Mouse (Mus musculus) kidney, embryonic 16.5 days (tissue): ENCODE measurements around the gene Lrrc7. TPM values are rescaled to one million over a fixed set of nuclear protein-coding genes. Genes with fewer than 3 reads are reported as not detected.

Source experiments
- ATAC-seq: fragments of 200-750 bp; cut with Nextera tagmentation; 2 replicates; pipeline ENCODE4 v1.8.0; 2017; ENCODE audit warnings: moderate TSS enrichment; ENCODE audit not compliant: low FRiP score, low TSS enrichment
- H3K27ac ChIP-seq: fragments of 300-500 bp; sonication (generic); 2 replicates; pipeline ENCODE4 v1.5.1; 2014; ENCODE audit warnings: low read length
- H3K27me3 ChIP-seq: fragments of 300-500 bp; sonication (generic); 2 replicates; pipeline ENCODE4 v1.6.1; 2014; ENCODE audit warnings: low read length, control low read depth, mixed read lengths; ENCODE audit not compliant: insufficient read depth
- H3K36me3 ChIP-seq: fragments of 300-500 bp; sonication (generic); 2 replicates; pipeline ENCODE4 v1.6.1; 2014; ENCODE audit warnings: low read length, control low read depth, mixed read lengths; ENCODE audit not compliant: insufficient read depth
- H3K4me1 ChIP-seq: fragments of 300-500 bp; sonication (generic); 2 replicates; pipeline ENCODE4 v1.6.1; 2014; ENCODE audit warnings: low read length, control low read depth, mixed read lengths; ENCODE audit not compliant: insufficient read depth
- H3K4me2 ChIP-seq: fragments of 300-500 bp; sonication (generic); replicated peaks from 2 replicates; pipeline ENCODE4 v1.6.1; 2014; ENCODE audit warnings: low read depth, low read length
- H3K4me3 ChIP-seq: fragments of 300-500 bp; sonication (generic); 2 replicates; pipeline ENCODE4 v1.5.1; 2014; ENCODE audit warnings: mild to moderate bottlenecking, low read length
- H3K9ac ChIP-seq: fragments of 300-500 bp; sonication (generic); replicated peaks from 2 replicates; pipeline ENCODE4 v1.6.1; 2014; ENCODE audit warnings: low read length
- H3K9me3 ChIP-seq: fragments of 300-500 bp; sonication (generic); 2 replicates; pipeline ENCODE4 v1.6.1; 2016; ENCODE audit warnings: low read length, control low read depth
- WGBS: fragments of 180-500 bp; shearing (Covaris S2); extraction: QIAGEN DNeasy Blood & Tissue Kit; methylation state at CpG from one replicate; pipeline ENCODE4 v1.1.7; 2014; 5-methylcytosine and 5-hydroxymethylcytosine counted together
- polyA plus RNA-seq: library from polyadenylated mRNA; unstranded; fragments of >200 nt; fragmentation: Nextera tagmentation; extraction: Ambion mirVana; gene quantifications from 2 replicates; pipeline ENCODE4 v1.2.1, GENCODE M21; 2015

The Lrrc7 gene
- polyA plus RNA-seq, 1 experiment from 2014 or later: 0.15 TPM

GRCm38 (mm10) chr3:158207840-158208239 lies 354.2 kb downstream of the Lrrc7 start:
- no peaks in the 10 kb centered on the region for H3K27me3 ChIP-seq
- H3K9me3 ChIP-seq: no peaks in the 10 kb centered on the region
- no peak overlapping the region for H3K4me3 ChIP-seq
- no peaks in the 10 kb centered on the region for H3K4me1 ChIP-seq
- peak; percentile 62 for ATAC-seq
- no peak overlapping the region for H3K4me2 ChIP-seq
- H3K36me3 ChIP-seq: no peaks in the 10 kb centered on the region
- no peak overlapping the region for H3K27ac ChIP-seq
- WGBS: 54% methylated on average over 2 of the region's 2 CpGs
- no peak overlapping the region for H3K9ac ChIP-seq

- H3K36me3 ChIP-seq: no peaks in the 10 kb centered on the region
- ATAC-seq: no peak
- 83% methylated on average over 3 of the region's 3 CpGs for WGBS
Measured at GRCm38 (mm10) chr3:158202776-158203175, 359.2 kb downstream of the Lrrc7 start.

GRCm38 (mm10) chr3:158195426-158195825 lies 366.6 kb downstream of the Lrrc7 start:
- no peaks in the 10 kb centered on the region for H3K36me3 ChIP-seq
- no peak overlapping the region for H3K4me3 ChIP-seq
- H3K4me2 ChIP-seq: no peak overlapping the region
- H3K4me1 ChIP-seq: no peaks in the 10 kb centered on the region
- no peaks in the 10 kb centered on the region for H3K9me3 ChIP-seq
- no peak overlapping the region for H3K9ac ChIP-seq
- no peak overlapping the region for H3K27ac ChIP-seq
- no peaks in the 10 kb centered on the region for H3K27me3 ChIP-seq
- no peak for ATAC-seq

More at GRCm38 (mm10) chr3:158202776-158203175, 359.2 kb downstream of the Lrrc7 start:
- H3K4me3 ChIP-seq: no peak overlapping the region
- H3K9ac ChIP-seq: no peak overlapping the region
- no peak overlapping the region for H3K4me2 ChIP-seq
- H3K27me3 ChIP-seq: no peaks in the 10 kb centered on the region
- no peaks in the 10 kb centered on the region for H3K9me3 ChIP-seq
- H3K4me1 ChIP-seq: no peaks in the 10 kb centered on the region
- no peak overlapping the region for H3K27ac ChIP-seq

GRCm38 (mm10) chr3:158193229-158193628 lies 368.8 kb downstream of the Lrrc7 start:
- Histone ChIP-seq H3K9ac (no peak overlapping the region), H3K36me3 (no peaks in the 10 kb centered on the region), H3K27me3 (no peaks in the 10 kb centered on the region), H3K4me2 (no peak overlapping the region), H3K27ac (no peak overlapping the region), H3K4me1 (no peaks in the 10 kb centered on the region), H3K9me3 (no peaks in the 10 kb centered on the region), H3K4me3 (no peak overlapping the region)
- no peak for ATAC-seq
- WGBS: 70% methylated on average over 1 of the region's 1 CpGs

DNA sequence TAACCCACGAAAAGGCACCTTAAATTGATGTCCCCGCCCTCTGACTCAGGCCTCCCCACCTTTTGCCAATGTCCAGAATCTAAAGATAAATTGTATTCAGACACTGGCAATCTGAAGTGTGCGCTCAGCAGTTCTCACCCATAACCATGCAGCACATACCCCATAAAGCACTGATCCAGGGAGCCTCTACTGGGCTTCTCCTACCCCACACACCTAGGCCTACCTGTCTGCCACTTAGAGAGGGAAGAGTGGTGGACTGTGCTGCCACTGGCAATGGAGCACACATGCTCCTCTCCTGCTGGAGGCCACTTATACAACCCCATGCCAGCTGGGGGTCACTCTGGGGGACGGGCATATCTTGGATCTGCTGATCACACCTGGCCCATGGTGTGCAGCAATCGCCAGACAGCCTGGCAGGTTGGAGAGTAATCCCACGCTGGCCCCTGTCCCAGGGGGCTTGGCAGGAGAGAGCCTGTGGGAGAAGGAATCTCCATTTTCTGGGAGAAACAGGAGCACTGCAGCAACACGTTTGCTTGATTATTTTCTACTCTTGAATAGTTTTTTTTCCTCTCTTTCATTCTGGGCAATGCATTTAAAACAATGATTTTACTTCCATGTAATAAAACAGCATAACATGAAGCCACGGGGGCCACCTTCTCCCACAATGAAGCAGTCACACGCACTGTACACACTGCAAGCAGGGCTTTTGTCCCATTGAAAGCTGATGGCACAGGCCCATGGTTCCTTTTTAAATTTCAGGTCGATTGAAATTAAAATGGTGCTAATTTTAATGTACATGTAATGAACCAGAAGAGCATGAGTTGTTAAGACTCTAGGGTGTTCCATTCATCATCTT lies 386.9 kb downstream of the Lrrc7 start:
- no peak for ATAC-seq
- Histone ChIP-seq H3K36me3 (no peaks in the 10 kb centered on the region), H3K9me3 (no peaks in the 10 kb centered on the region), H3K27me3 (no peaks in the 10 kb centered on the region), H3K4me2 (no peak overlapping the region), H3K9ac (no peak overlapping the region), H3K4me3 (no peak overlapping the region), H3K4me1 (no peaks in the 10 kb centered on the region), H3K27ac (no peak overlapping the region)
- 73% methylated on average over 10 of the region's 10 CpGs for whole genome bisulfite sequencing

DNA sequence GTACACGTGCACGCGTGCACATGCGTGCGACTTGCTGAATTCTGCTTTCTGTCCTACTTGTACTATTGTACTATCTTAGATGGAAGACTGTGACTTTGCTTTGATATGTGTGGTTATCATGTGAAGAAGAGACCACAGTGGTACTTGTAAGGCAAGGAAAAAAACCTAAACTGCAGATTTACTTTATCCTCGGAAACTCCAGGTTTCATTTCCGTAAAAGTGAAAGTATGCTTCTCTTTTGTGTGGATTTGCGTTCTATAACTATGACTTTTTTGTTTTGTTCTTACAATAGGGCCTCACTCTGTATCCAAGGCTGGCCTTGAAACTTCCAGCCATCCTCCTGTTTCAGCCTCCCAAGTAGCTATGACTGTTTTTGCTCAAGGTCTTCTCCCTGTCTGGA lies 392.8 kb downstream of the Lrrc7 start:
- H3K27ac ChIP-seq: no peak overlapping the region
- no peaks in the 10 kb centered on the region for H3K27me3 ChIP-seq
- H3K9ac ChIP-seq: no peak overlapping the region
- H3K9me3 ChIP-seq: no peaks in the 10 kb centered on the region
- no peak overlapping the region for H3K4me2 ChIP-seq
- ATAC-seq: no peak
- 97% methylated on average over 8 of the region's 8 CpGs for WGBS
- H3K4me3 ChIP-seq: no peak overlapping the region
- no peaks in the 10 kb centered on the region for H3K4me1 ChIP-seq
- no peaks in the 10 kb centered on the region for H3K36me3 ChIP-seq

GRCm38 (mm10) chr3:158168454-158168853 lies 393.6 kb downstream of the Lrrc7 start:
- 89% methylated on average over 4 of the region's 4 CpGs for WGBS
- no peak overlapping the region for H3K4me2 ChIP-seq
- H3K4me1 ChIP-seq: no peaks in the 10 kb centered on the region
- no peaks in the 10 kb centered on the region for H3K9me3 ChIP-seq
- no peaks in the 10 kb centered on the region for H3K27me3 ChIP-seq
- H3K9ac ChIP-seq: no peak overlapping the region
- H3K36me3 ChIP-seq: no peaks in the 10 kb centered on the region
- no peak overlapping the region for H3K4me3 ChIP-seq
- no peak overlapping the region for H3K27ac ChIP-seq
- ATAC-seq: no peak

DNA sequence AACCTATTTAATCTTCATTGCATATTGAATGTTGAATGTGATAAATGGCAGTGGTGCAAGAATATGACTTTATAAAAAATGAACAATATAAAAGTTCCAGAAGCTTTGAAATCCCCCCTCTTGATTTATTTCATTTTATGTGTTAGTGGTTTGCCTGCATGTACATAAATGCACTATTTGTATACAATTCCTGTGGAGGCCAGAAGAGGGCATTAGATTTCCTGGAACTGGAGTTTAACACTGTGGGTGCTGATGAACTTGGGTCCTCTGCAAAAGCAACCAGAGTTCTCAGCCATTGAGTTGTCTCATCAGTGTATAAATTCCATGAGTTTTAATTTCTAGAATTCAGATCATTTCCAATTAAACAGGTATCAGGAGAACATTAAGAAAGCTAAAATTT lies 397.0 kb downstream of the Lrrc7 start:
- Histone ChIP-seq H3K4me3 (no peak overlapping the region), H3K36me3 (no peaks in the 10 kb centered on the region), H3K4me2 (no peak overlapping the region), H3K9me3 (no peaks in the 10 kb centered on the region), H3K4me1 (no peaks in the 10 kb centered on the region), H3K27me3 (no peaks in the 10 kb centered on the region), H3K27ac (no peak overlapping the region), H3K9ac (no peak overlapping the region)
- no peak for ATAC-seq

DNA sequence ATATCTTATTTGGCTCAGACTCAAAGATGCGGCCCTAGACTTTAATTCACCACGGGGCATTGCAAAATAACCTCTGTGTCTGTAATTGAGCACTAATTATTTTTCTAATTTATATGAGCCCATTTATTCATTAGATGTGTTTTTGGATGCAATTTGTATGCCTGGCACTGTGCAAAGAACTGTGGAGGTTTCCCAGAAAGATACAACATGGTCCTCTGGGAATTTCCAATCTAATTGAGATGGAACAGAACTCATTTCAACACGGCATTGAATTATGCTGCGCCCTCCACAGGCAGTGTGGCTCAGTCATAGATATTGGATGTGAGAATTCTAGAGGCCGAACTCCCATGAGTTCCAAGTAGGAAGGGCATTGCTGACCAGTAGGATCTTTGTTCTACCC lies 397.6 kb downstream of the Lrrc7 start:
- H3K27me3 ChIP-seq: no peaks in the 10 kb centered on the region
- H3K9me3 ChIP-seq: no peaks in the 10 kb centered on the region
- WGBS: 91% methylated on average over 5 of the region's 5 CpGs
- H3K4me1 ChIP-seq: no peaks in the 10 kb centered on the region
- ATAC-seq: no peak
- no peak overlapping the region for H3K27ac ChIP-seq
- no peaks in the 10 kb centered on the region for H3K36me3 ChIP-seq
- no peak overlapping the region for H3K9ac ChIP-seq
- H3K4me3 ChIP-seq: no peak overlapping the region
- no peak overlapping the region for H3K4me2 ChIP-seq

- Histone ChIP-seq H3K4me1 (no peaks in the 10 kb centered on the region), H3K9ac (no peak overlapping the region), H3K27me3 (no peaks in the 10 kb centered on the region), H3K9me3 (no peaks in the 10 kb centered on the region), H3K4me2 (no peak overlapping the region), H3K36me3 (no peaks in the 10 kb centered on the region), H3K4me3 (no peak overlapping the region), H3K27ac (no peak overlapping the region)
- WGBS: 83% methylated on average over 4 of the region's 4 CpGs
- no peak for ATAC-seq
Measured at GRCm38 (mm10) chr3:158163127-158163526, 398.9 kb downstream of the Lrrc7 start.
